Mouse (Mus musculus): Measurements from ENCODE around the gene Smim24. TPM values are rescaled to one million over a fixed set of nuclear protein-coding genes. Genes with fewer than 3 reads are reported as not detected.
A peak's percentile ranks its signal among the peaks of the same experiment; 100 is the strongest.

The Smim24 gene
- polyA plus RNA-seq, 1 experiment from 2014 or later, result 3.4 TPM

- 85% methylated on average over 5 of the region's 5 CpGs for WGBS
- Histone ChIP-seq H3K4me2 (ENCODE audit: low read depth, low read length) (0 out of 2 replicates have a peak overlapping the region, but pooled peaks have one; percentile 16), H3K27ac (replicated peaks; ENCODE audit: low read depth, low read length) (no peak overlapping the region; the same call in 1 of the 2 replicates), H3K27me3 (ENCODE audit: control insufficient read depth, insufficient read depth, low read length) (no peaks in the 10 kb centered on the region), H3K9me3 (replicated peaks; ENCODE audit: control insufficient read depth, low read length) (no peaks in the 10 kb centered on the region), H3K9ac (replicated peaks; ENCODE audit: low read length) (no peak overlapping the region), H3K36me3 (replicated peaks; ENCODE audit: control insufficient read depth, insufficient read depth, low read depth, low read length) (no peaks in the 10 kb centered on the region; the same call in 1 of the 2 replicates), H3K4me1 (ENCODE audit: control insufficient read depth, insufficient read depth, low read length) (peaks cover 7% of the 10 kb centered on the region), H3K4me3 (ENCODE audit: low read depth, low read length) (no peak overlapping the region)
- ATAC-seq (replicated peaks; ENCODE audit: insufficient number of reproducible peaks, low FRiP score, low TSS enrichment, low read depth), result no peak
- no peak for DNase-seq (ENCODE audit: low spot score)
These were observed 22.3 kb downstream of the Smim24 start for GRCm38 (mm10) chr10:81415146-81415545.

GRCm38 (mm10) chr10:81415549-81416310 is 22.9 kb downstream of the Smim24 start:
- no peak overlapping the region for H3K9ac ChIP-seq (replicated peaks; ENCODE audit: low read length)
- H3K4me2 ChIP-seq (ENCODE audit: low read depth, low read length), result no peak overlapping the region

GRCm38 (mm10) chr10:81416581-81417226 is 23.9 kb downstream of the Smim24 start:
- ATAC-seq (replicated peaks; ENCODE audit: insufficient number of reproducible peaks, low FRiP score, low TSS enrichment, low read depth) (peak; percentile 29), DNase-seq (ENCODE audit: low spot score) (peak; percentile 87)
- H3K36me3 ChIP-seq (replicated peaks; ENCODE audit: control insufficient read depth, insufficient read depth, low read depth, low read length), result no peaks in the 10 kb centered on the region; the same call in 1 of the 2 replicates
- H3K27ac ChIP-seq (replicated peaks; ENCODE audit: low read depth, low read length), result peak overlapping the region; percentile 32; the same call in 1 of the 2 replicates
- peaks cover 7% of the 10 kb centered on the region for H3K4me1 ChIP-seq (ENCODE audit: control insufficient read depth, insufficient read depth, low read length)
- H3K4me2 ChIP-seq (ENCODE audit: low read depth, low read length), result peak overlapping the region; percentile 75
- H3K9ac ChIP-seq (replicated peaks; ENCODE audit: low read length), result peak overlapping the region; percentile 64
- WGBS, result 1% methylated on average over 26 of the region's 26 CpGs
- H3K27me3 ChIP-seq (ENCODE audit: control insufficient read depth, insufficient read depth, low read length), result no peaks in the 10 kb centered on the region
- peak overlapping the region; percentile 30 for H3K4me3 ChIP-seq (ENCODE audit: low read depth, low read length)
- no peaks in the 10 kb centered on the region for H3K9me3 ChIP-seq (replicated peaks; ENCODE audit: control insufficient read depth, low read length)

More at GRCm38 (mm10) chr10:81415549-81416310, 22.9 kb downstream of the Smim24 start:
- H3K27ac ChIP-seq (replicated peaks; ENCODE audit: low read depth, low read length), result peak overlapping the region; percentile 41
- no peaks in the 10 kb centered on the region for H3K9me3 ChIP-seq (replicated peaks; ENCODE audit: control insufficient read depth, low read length)
- 60% methylated on average over 17 of the region's 17 CpGs for WGBS
- no peak for DNase-seq (ENCODE audit: low spot score)
- no peaks in the 10 kb centered on the region; the same call in 1 of the 2 replicates for H3K36me3 ChIP-seq (replicated peaks; ENCODE audit: control insufficient read depth, insufficient read depth, low read depth, low read length)
- no peak for ATAC-seq (replicated peaks; ENCODE audit: insufficient number of reproducible peaks, low FRiP score, low TSS enrichment, low read depth)
- no peaks in the 10 kb centered on the region for H3K27me3 ChIP-seq (ENCODE audit: control insufficient read depth, insufficient read depth, low read length)
- H3K4me1 ChIP-seq (ENCODE audit: control insufficient read depth, insufficient read depth, low read length), result peaks cover 7% of the 10 kb centered on the region
- no peak overlapping the region; the same call in 1 of the 2 replicates for H3K4me3 ChIP-seq (ENCODE audit: low read depth, low read length)

- H3K9ac ChIP-seq (replicated peaks; ENCODE audit: low read length), result peak overlapping the region; percentile 64
- H3K4me3 ChIP-seq (ENCODE audit: low read depth, low read length), result peak overlapping the region; percentile 30
- H3K36me3 ChIP-seq (replicated peaks; ENCODE audit: control insufficient read depth, insufficient read depth, low read depth, low read length), result no peaks in the 10 kb centered on the region
- H3K27ac ChIP-seq (replicated peaks; ENCODE audit: low read depth, low read length), result peak overlapping the region; percentile 32; the same call in 1 of the 2 replicates
- WGBS, result 38% methylated on average over 12 of the region's 12 CpGs
- no peak for ATAC-seq (replicated peaks; ENCODE audit: insufficient number of reproducible peaks, low FRiP score, low TSS enrichment, low read depth)
- H3K4me1 ChIP-seq (ENCODE audit: control insufficient read depth, insufficient read depth, low read length), result peaks cover 7% of the 10 kb centered on the region
- no peaks in the 10 kb centered on the region for H3K9me3 ChIP-seq (replicated peaks; ENCODE audit: control insufficient read depth, low read length)
- DNase-seq (ENCODE audit: low spot score), result no peak
- peak overlapping the region; percentile 75 for H3K4me2 ChIP-seq (ENCODE audit: low read depth, low read length)
- H3K27me3 ChIP-seq (ENCODE audit: control insufficient read depth, insufficient read depth, low read length), result no peaks in the 10 kb centered on the region
These were observed 24.7 kb downstream of the Smim24 start for GRCm38 (mm10) chr10:81417227-81418215.

- Histone ChIP-seq H3K27ac (replicated peaks; ENCODE audit: low read depth, low read length) (no peak overlapping the region), H3K9me3 (replicated peaks; ENCODE audit: control insufficient read depth, low read length) (no peaks in the 10 kb centered on the region), H3K4me1 (ENCODE audit: control insufficient read depth, insufficient read depth, low read length) (peaks cover 7% of the 10 kb centered on the region), H3K36me3 (replicated peaks; ENCODE audit: control insufficient read depth, insufficient read depth, low read depth, low read length) (no peaks in the 10 kb centered on the region), H3K27me3 (ENCODE audit: control insufficient read depth, insufficient read depth, low read length) (no peaks in the 10 kb centered on the region), H3K4me2 (ENCODE audit: low read depth, low read length) (no peak overlapping the region), H3K4me3 (ENCODE audit: low read depth, low read length) (no peak overlapping the region), H3K9ac (replicated peaks; ENCODE audit: low read length) (no peak overlapping the region; the same call in 1 of the 2 replicates)
- DNase-seq (ENCODE audit: low spot score) (no peak), ATAC-seq (replicated peaks; ENCODE audit: insufficient number of reproducible peaks, low FRiP score, low TSS enrichment, low read depth) (no peak)
- 39% methylated on average over 11 of the region's 11 CpGs for WGBS
These were observed 25.6 kb downstream of the Smim24 start for GRCm38 (mm10) chr10:81418216-81419070.

GRCm38 (mm10) chr10:81419111-81419928 is 26.5 kb downstream of the Smim24 start:
- Histone ChIP-seq H3K4me1 (ENCODE audit: control insufficient read depth, insufficient read depth, low read length) (peaks cover 5% of the 10 kb centered on the region), H3K27ac (replicated peaks; ENCODE audit: low read depth, low read length) (no peak overlapping the region)
- DNase-seq (ENCODE audit: low spot score), result no peak

More at GRCm38 (mm10) chr10:81419111-81419928, 26.5 kb downstream of the Smim24 start:
- Histone ChIP-seq H3K4me2 (ENCODE audit: low read depth, low read length) (no peak overlapping the region), H3K9me3 (replicated peaks; ENCODE audit: control insufficient read depth, low read length) (no peaks in the 10 kb centered on the region), H3K9ac (replicated peaks; ENCODE audit: low read length) (no peak overlapping the region), H3K36me3 (replicated peaks; ENCODE audit: control insufficient read depth, insufficient read depth, low read depth, low read length) (no peaks in the 10 kb centered on the region), H3K4me3 (ENCODE audit: low read depth, low read length) (no peak overlapping the region), H3K27me3 (ENCODE audit: control insufficient read depth, insufficient read depth, low read length) (no peaks in the 10 kb centered on the region)
- 89% methylated on average over 10 of the region's 10 CpGs for WGBS
- ATAC-seq (replicated peaks; ENCODE audit: insufficient number of reproducible peaks, low FRiP score, low TSS enrichment, low read depth), result no peak
